Mouse (Mus musculus) CH12.LX (cell line): ENCODE data around the gene Stra8. TPM values are rescaled to one million over a fixed set of nuclear protein-coding genes. Genes with fewer than 3 reads are reported as not detected.

Experiments used
- DNase-seq: peaks from one replicate; pipeline ENCODE4 v3.0.0-alpha.2; 2013; ENCODE audit errors: extremely low read depth
- H3K27ac ChIP-seq: 2 replicates; pipeline ENCODE4 v1.5.1; 2012; ENCODE audit warnings: low read depth, mild to moderate bottlenecking, control low read depth, moderate library complexity; ENCODE audit not compliant: insufficient read depth
- H3K27me3 ChIP-seq: replicated peaks from 2 replicates; pipeline ENCODE3; 2012; ENCODE audit warnings: inconsistent platforms
- H3K36me3 ChIP-seq, 2 experiments: replicated peaks in 1 of 2; 2 replicates each; pipeline versions ENCODE3 to v1.6.1; 2012; ENCODE audit warnings: inconsistent platforms in 1 of 2, low read length in 1 of 2, mild to moderate bottlenecking in 1 of 2, mixed read lengths in 1 of 2, moderate library complexity in 1 of 2; ENCODE audit not compliant: control insufficient read depth in 1 of 2, insufficient read depth in 1 of 2
- H3K4me1 ChIP-seq, 2 experiments: 2 replicates each; pipeline ENCODE4 v1.6.1; 2012; ENCODE audit warnings: inconsistent platforms in 1 of 2, moderate library complexity in 1 of 2; ENCODE audit not compliant: insufficient read depth in 2 of 2, control insufficient read depth in 1 of 2
- H3K4me2 ChIP-seq: 2 replicates; pipeline ENCODE4 v1.6.1; 2012; ENCODE audit warnings: low read depth, mild to moderate bottlenecking, control low read depth; ENCODE audit not compliant: poor library complexity, insufficient read depth, severe bottlenecking
- H3K4me3 ChIP-seq, 3 experiments: fragments of 150-350 bp in 1 of 3; sonication (generic) in 1 of 3; replicated peaks in 1 of 3; 2 replicates each; pipeline versions ENCODE3 to v1.5.1; 2011 to 2012; ENCODE audit warnings: low read depth in 2 of 3, low read length in 2 of 3, mild to moderate bottlenecking in 2 of 3, moderate library complexity in 2 of 3, control low read depth in 1 of 3, improper control_type of control experiment in 1 of 3, inconsistent platforms in 1 of 3, mixed read lengths in 1 of 3; ENCODE audit not compliant: poor library complexity in 1 of 3
- H3K79me2 ChIP-seq: replicated peaks from 2 replicates; pipeline ENCODE4 v1.6.1; 2012; ENCODE audit warnings: mild to moderate bottlenecking, moderate library complexity; ENCODE audit not compliant: control insufficient read depth, poor library complexity, insufficient read depth, severe bottlenecking; ENCODE audit errors: extremely low read depth
- H3K9ac ChIP-seq: 2 replicates; pipeline ENCODE4 v1.6.1; 2012; ENCODE audit warnings: low read depth, mild to moderate bottlenecking, control low read depth, moderate library complexity; ENCODE audit not compliant: insufficient read depth
- H3K9me3 ChIP-seq: replicated peaks from 2 replicates; pipeline ENCODE3; 2012; ENCODE audit warnings: low read length, inconsistent platforms, mixed read lengths
- BHLHE40 ChIP-seq: IDR thresholded peaks from 2 replicates; pipeline ENCODE4 v1.6.1; 2011; ENCODE audit warnings: mild to moderate bottlenecking, low read depth, low read length, improper control_type of control experiment
- CHD1 ChIP-seq: IDR thresholded peaks from 2 replicates; pipeline ENCODE4 v1.6.1; 2012; ENCODE audit warnings: low read depth, low read length, improper control_type of control experiment, inconsistent platforms
- CHD2 ChIP-seq: IDR thresholded peaks from 2 replicates; pipeline ENCODE4 v1.6.1; 2011; ENCODE audit warnings: low read length, improper control_type of control experiment
- E2F4 ChIP-seq: IDR thresholded peaks from 2 replicates; pipeline ENCODE4 v1.6.1; 2011; ENCODE audit warnings: low read depth, low read length, improper control_type of control experiment; ENCODE audit not compliant: insufficient replicate concordance
- ELF1 ChIP-seq: IDR thresholded peaks from 2 replicates; pipeline ENCODE4 v1.6.1; 2014; ENCODE audit warnings: low read depth, mild to moderate bottlenecking, inconsistent platforms, low read length, improper control_type of control experiment
- EP300 ChIP-seq: IDR thresholded peaks from 2 replicates; pipeline ENCODE4 v1.6.1; 2011; ENCODE audit warnings: low read length, improper control_type of control experiment
- HCFC1 ChIP-seq: IDR thresholded peaks from 2 replicates; pipeline ENCODE4 v1.6.1; 2012; ENCODE audit warnings: low read depth, mild to moderate bottlenecking, inconsistent platforms, low read length, improper control_type of control experiment
- IRF4 ChIP-seq: IDR thresholded peaks from 2 replicates; pipeline ENCODE4 v1.6.1; 2014; ENCODE audit warnings: low read depth, mild to moderate bottlenecking, inconsistent platforms, low read length, improper control_type of control experiment
- JUN ChIP-seq: IDR thresholded peaks from 2 replicates; pipeline ENCODE4 v1.6.1; 2011; ENCODE audit warnings: low read depth, mild to moderate bottlenecking, low read length, improper control_type of control experiment, moderate library complexity; ENCODE audit not compliant: insufficient read depth
- JUND ChIP-seq: conservative IDR thresholded peaks from 2 replicates; pipeline ENCODE4 v1.6.1; 2011; ENCODE audit warnings: low read depth, low read length, improper control_type of control experiment
- MEF2A ChIP-seq: IDR thresholded peaks from 2 replicates; pipeline ENCODE4 v1.6.1; 2014; ENCODE audit warnings: low read depth, mild to moderate bottlenecking, inconsistent platforms, low read length, improper control_type of control experiment, borderline replicate concordance
- MYC ChIP-seq: IDR thresholded peaks from 2 replicates; pipeline ENCODE4 v1.6.1; 2011; ENCODE audit warnings: low read depth, mild to moderate bottlenecking, improper control_type of control experiment, low read length
- RAD21 ChIP-seq: IDR thresholded peaks from 2 replicates; pipeline ENCODE4 v1.6.1; 2011; ENCODE audit warnings: low read depth, mild to moderate bottlenecking, low read length, improper control_type of control experiment, moderate library complexity
- RCOR1 ChIP-seq: conservative IDR thresholded peaks from 2 replicates; pipeline ENCODE4 v1.6.1; 2012; ENCODE audit warnings: low read depth, mild to moderate bottlenecking, inconsistent platforms, low read length, improper control_type of control experiment
- SMC3 ChIP-seq: IDR thresholded peaks from 2 replicates; pipeline ENCODE4 v1.6.1; 2011; ENCODE audit warnings: low read depth, low read length, improper control_type of control experiment
- TCF12 ChIP-seq: IDR thresholded peaks from 2 replicates; pipeline ENCODE4 v1.6.1; 2014; ENCODE audit warnings: low read depth, mild to moderate bottlenecking, inconsistent platforms, low read length, improper control_type of control experiment
- UBTF ChIP-seq: IDR thresholded peaks from 2 replicates; pipeline ENCODE4 v1.6.1; 2012; ENCODE audit warnings: low read depth, mild to moderate bottlenecking, inconsistent platforms, low read length, improper control_type of control experiment, moderate library complexity
- USF1 ChIP-seq: IDR thresholded peaks from 2 replicates; pipeline ENCODE4 v1.6.1; 2014; ENCODE audit warnings: low read depth, mild to moderate bottlenecking, inconsistent platforms, low read length, improper control_type of control experiment
- ZMIZ1 ChIP-seq: IDR thresholded peaks from 2 replicates; pipeline ENCODE4 v1.6.1; 2012; ENCODE audit warnings: low read depth, mild to moderate bottlenecking, inconsistent platforms, low read length, improper control_type of control experiment
- ZNF384 ChIP-seq: IDR thresholded peaks from 2 replicates; pipeline ENCODE4 v1.6.1; 2012; ENCODE audit warnings: low read depth, low read length, improper control_type of control experiment, inconsistent platforms
- dilution Hi-C: fragments of 300-500 bp; cut with MboI; formaldehyde crosslinking; loops from 2 replicates; pipeline ENCODE4 v1.14.3; 2020; ENCODE audit warnings: low sequenced_read_pairs; ENCODE audit not compliant: extremely low pct_unique_long_range_greater_than_20kb, extremely low pct_ligation_motif_present
- in situ Hi-C: fragments of 300-500 bp; cut with MboI; formaldehyde crosslinking; loops from 3 replicates; pipeline ENCODE4 v1.14.3; 2019; ENCODE audit warnings: low sequenced_read_pairs, low pct_ligation_motif_present, low pct_unique_long_range_greater_than_20kb, mixed read lengths
- polyA plus RNA-seq: library from polyadenylated mRNA; unstranded; fragments of >175 nt; gene quantifications from 2 replicates; pipeline ENCODE4 v1.2.1, GENCODE M21; 2012; ENCODE audit warnings: low read depth; ENCODE audit not compliant: insufficient read length
- total RNA-seq, 2 experiments: library from RNA; depleted of rRNA; stranded (reverse); fragments of 300-350 nt in 1 of 2; fragments of >200 nt in 1 of 2; gene quantifications; 2 replicates each; pipeline ENCODE4 v1.2.3; 2012 to 2014

Stra8 gene
- total RNA-seq (2012; rRNA removed) (0.08 and 0.17 TPM in 2 replicates), total RNA-seq (2014; rRNA removed) (not detected in 2 replicates), polyA plus RNA-seq (0.55 and 0.77 TPM in 2 replicates)

GRCm38 (mm10) chr6:34919956-34920355 lies at the start of gene Stra8:
TSS of gene Stra8 (plus strand) at chr6:34920163.
- in situ Hi-C loops (loop anchor here (5.0 to 10.0 kb wide), 4 partner anchors 38 to 625 kb away; no protein-coding TSS in a partner anchor), dilution Hi-C loops (no loop called here)

DNA sequence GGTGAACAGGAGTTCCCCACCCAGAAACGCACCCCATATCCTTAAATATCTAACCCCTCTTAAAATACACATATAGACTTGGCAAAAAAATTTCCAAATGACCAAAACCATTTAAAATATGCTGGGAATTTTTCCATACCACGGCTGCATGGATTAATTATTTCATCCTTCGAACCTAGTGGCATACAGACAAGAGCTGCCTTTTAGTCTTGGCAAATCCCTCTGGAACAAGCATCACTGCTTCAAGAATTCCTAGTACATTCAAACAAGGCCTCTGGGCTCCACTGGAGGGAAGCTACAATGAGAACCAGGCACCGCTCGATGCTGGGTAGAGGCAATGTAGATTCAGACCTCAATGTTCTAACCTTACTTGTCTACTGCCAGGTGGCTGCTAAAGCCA lies 49.2 kb upstream of the Stra8 start:
- H3K27ac ChIP-seq, result no peak overlapping the region
- peaks cover 21 to 51% of the 10 kb centered on the region in 2 experiments for H3K36me3 ChIP-seq
- no peak for DNase-seq
- dilution Hi-C loops, result no loop called here
- no peak overlapping the region for H3K4me3 ChIP-seq
- peaks cover 24 to 76% of the 10 kb centered on the region in 2 experiments for H3K4me1 ChIP-seq
- in situ Hi-C loops, result no loop called here
- H3K4me2 ChIP-seq, result no peak overlapping the region
- no peaks in the 10 kb centered on the region for H3K79me2 ChIP-seq
- TF ChIP-seq CHD2, result no peak
- no peak overlapping the region for H3K9ac ChIP-seq
- no peaks in the 10 kb centered on the region for H3K9me3 ChIP-seq
- no peaks in the 10 kb centered on the region for H3K27me3 ChIP-seq

More at GRCm38 (mm10) chr6:34919956-34920355, at the start of gene Stra8:
- no peaks in the 10 kb centered on the region for H3K79me2 ChIP-seq
- TF ChIP-seq TCF12 (no peak), UBTF (no peak), IRF4 (no peak), CHD1 (no peak), MYC (no peak), BHLHE40 (no peak), RAD21 (no peak), JUND (no peak), RCOR1 (no peak), ZNF384 (no peak), ZMIZ1 (no peak), CHD2 (no peak), EP300 (no peak), JUN (no peak), SMC3 (no peak), E2F4 (no peak), HCFC1 (no peak), USF1 (no peak), MEF2A (no peak), ELF1 (no peak)
- TF ChIP-seq, all 38 proteins: peak for 0
- H3K27ac ChIP-seq, result no peak within 1 kb of the TSS
- no peak for DNase-seq
- no peak within 1 kb of the TSS for H3K4me2 ChIP-seq
- H3K36me3 ChIP-seq, result no peaks in the 10 kb centered on the region
- H3K9ac ChIP-seq, result no peak within 1 kb of the TSS
- H3K27me3 ChIP-seq, result no peaks in the 10 kb centered on the region
- H3K9me3 ChIP-seq, result no peaks in the 10 kb centered on the region
- H3K4me3 ChIP-seq, result no peak within 1 kb of the TSS
- no peaks in the 10 kb centered on the region for H3K4me1 ChIP-seq
